Mouse (Mus musculus): ENCODE data around the gene Myo1b. TPM values are rescaled to one million over a fixed set of nuclear protein-coding genes. Genes with fewer than 3 reads are reported as not detected.
A peak's percentile ranks its signal among the peaks of the same experiment; 100 is the strongest.

Gene Myo1b
- polyA plus RNA-seq, 1 experiment from 2014 or later = 87.7 TPM

DNA sequence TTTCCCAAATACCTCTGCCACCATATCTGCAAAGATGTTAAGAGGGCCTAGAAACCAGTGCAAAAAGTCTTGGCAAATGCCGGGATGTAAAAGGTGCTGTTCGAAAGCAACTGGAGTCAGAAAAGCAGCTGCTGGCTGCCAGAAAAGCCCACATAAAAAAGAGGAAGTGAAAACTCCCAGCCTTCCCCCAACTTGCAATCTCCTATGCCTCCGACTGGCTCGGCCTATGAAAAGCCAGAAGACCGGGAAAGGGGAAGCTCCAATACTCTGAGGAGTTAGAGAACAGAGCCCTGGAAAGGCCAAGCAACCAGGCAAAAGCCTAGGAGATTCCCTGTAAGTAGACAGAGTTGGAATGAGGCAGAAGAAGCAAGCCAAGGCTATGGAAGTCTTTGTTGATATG is 14.7 kb upstream of the Myo1b start:
- Histone ChIP-seq H3K27ac (replicated peaks; ENCODE audit: low read depth, low read length) (no peak overlapping the region), H3K27me3 (replicated peaks; ENCODE audit: control insufficient read depth, insufficient read depth, low read length) (no peaks in the 10 kb centered on the region), H3K9me3 (ENCODE audit: control insufficient read depth, low read length) (no peaks in the 10 kb centered on the region), H3K4me1 (ENCODE audit: control insufficient read depth, insufficient read depth, low read length) (no peaks in the 10 kb centered on the region), H3K9ac (ENCODE audit: low read depth, low read length) (no peak overlapping the region), H3K36me3 (ENCODE audit: control insufficient read depth, insufficient read depth, low read length) (no peaks in the 10 kb centered on the region), H3K4me2 (ENCODE audit: low read depth, low read length) (no peak overlapping the region), H3K4me3 (ENCODE audit: low read depth, low read length) (no peak overlapping the region)
- peak; percentile 29 for DNase-seq (ENCODE audit: low spot score)
- 70% methylated on average over 5 of the region's 5 CpGs for WGBS
- ATAC-seq (ENCODE audit: low read depth) = no peak

DNA sequence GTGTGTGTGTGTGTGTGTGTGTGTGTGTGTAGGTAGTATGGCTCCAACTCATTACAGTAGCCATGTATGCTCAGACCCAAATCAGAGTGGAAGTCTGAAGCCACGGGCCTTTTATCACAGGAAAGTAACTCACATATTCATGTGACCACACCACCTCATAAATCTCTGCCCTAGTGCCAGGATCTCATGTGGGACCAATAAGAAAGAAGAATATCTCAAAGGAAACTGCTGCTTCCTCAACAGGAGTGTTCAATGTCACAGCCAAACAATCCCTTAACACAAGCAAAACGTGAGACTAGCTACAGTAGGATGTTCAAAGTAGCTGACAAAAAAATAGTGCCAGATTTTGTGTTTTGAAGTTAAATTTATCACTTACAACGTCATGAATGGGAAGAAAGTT is 13.7 kb upstream of the Myo1b start:
- Histone ChIP-seq H3K4me3 (ENCODE audit: low read depth, low read length) (no peak overlapping the region), H3K27me3 (replicated peaks; ENCODE audit: control insufficient read depth, insufficient read depth, low read length) (no peaks in the 10 kb centered on the region), H3K9ac (ENCODE audit: low read depth, low read length) (no peak overlapping the region), H3K4me1 (ENCODE audit: control insufficient read depth, insufficient read depth, low read length) (no peaks in the 10 kb centered on the region), H3K4me2 (ENCODE audit: low read depth, low read length) (no peak overlapping the region), H3K9me3 (ENCODE audit: control insufficient read depth, low read length) (no peaks in the 10 kb centered on the region), H3K27ac (replicated peaks; ENCODE audit: low read depth, low read length) (no peak overlapping the region), H3K36me3 (ENCODE audit: control insufficient read depth, insufficient read depth, low read length) (no peaks in the 10 kb centered on the region)
- no peak for DNase-seq (ENCODE audit: low spot score)
- 75% methylated on average over 3 of the region's 3 CpGs for WGBS
- no peak for ATAC-seq (ENCODE audit: low read depth)

DNA sequence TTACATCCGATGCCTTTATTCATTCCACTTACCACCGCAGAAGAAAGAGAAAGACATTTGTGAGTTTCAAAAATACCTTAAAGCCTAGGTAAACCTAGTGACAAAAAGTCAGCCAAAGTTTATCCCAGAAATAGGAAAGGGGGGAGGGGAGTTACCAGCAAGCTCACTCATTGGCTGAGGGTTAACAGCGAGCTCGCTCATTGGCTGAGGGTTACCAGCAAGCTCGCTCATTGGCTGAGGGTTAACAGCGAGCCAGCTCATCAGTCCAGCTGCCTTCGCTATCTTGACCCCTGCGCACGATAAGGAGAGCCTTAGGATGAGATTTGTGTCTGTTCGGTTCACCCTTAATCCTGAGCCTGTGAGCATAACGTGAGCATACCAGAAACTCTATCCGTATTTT is 6.9 kb upstream of the Myo1b start:
- Histone ChIP-seq H3K4me1 (ENCODE audit: control insufficient read depth, insufficient read depth, low read length) (peaks cover 7% of the 10 kb centered on the region; the same call in 1 of the 2 replicates), H3K4me3 (ENCODE audit: low read depth, low read length) (no peak overlapping the region), H3K27me3 (replicated peaks; ENCODE audit: control insufficient read depth, insufficient read depth, low read length) (no peaks in the 10 kb centered on the region), H3K9ac (ENCODE audit: low read depth, low read length) (no peak overlapping the region), H3K27ac (replicated peaks; ENCODE audit: low read depth, low read length) (no peak overlapping the region), H3K9me3 (ENCODE audit: control insufficient read depth, low read length) (no peaks in the 10 kb centered on the region), H3K4me2 (ENCODE audit: low read depth, low read length) (peak overlapping the region; percentile 38), H3K36me3 (ENCODE audit: control insufficient read depth, insufficient read depth, low read length) (no peaks in the 10 kb centered on the region)
- WGBS = 17% methylated on average over 12 of the region's 12 CpGs
- ATAC-seq (ENCODE audit: low read depth) (peak; percentile 82; the same call in 1 of the 2 replicates), DNase-seq (ENCODE audit: low spot score) (peak; percentile 66)

DNA sequence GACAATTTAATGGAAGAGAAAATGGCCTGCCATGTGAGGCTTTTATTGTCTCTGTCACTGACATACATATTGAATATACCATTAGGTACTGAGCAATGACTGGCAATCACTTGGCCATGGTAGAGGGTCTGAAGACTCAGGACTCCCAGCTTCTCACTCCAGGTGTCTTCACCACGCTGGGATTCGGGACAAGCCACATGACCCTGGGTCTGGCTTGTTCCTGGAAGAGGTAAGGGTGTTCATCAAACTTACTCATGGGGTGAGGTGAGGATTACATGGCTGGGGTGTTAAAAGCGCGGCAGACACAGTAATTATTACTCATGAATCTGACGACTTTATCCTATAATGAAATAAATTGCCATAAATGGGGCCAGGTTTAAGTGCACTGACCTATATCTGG is 405 bp upstream of the Myo1b start:
- H3K4me2 ChIP-seq (ENCODE audit: low read depth, low read length) = peak overlapping the region; percentile 71
- H3K9me3 ChIP-seq (ENCODE audit: control insufficient read depth, low read length) = no peaks in the 10 kb centered on the region
- H3K4me3 ChIP-seq (ENCODE audit: low read depth, low read length) = peak overlapping the region; percentile 87
- H3K4me1 ChIP-seq (ENCODE audit: control insufficient read depth, insufficient read depth, low read length) = peaks cover 22% of the 10 kb centered on the region
- WGBS = 54% methylated on average over 5 of the region's 5 CpGs
- no peak overlapping the region for H3K27ac ChIP-seq (replicated peaks; ENCODE audit: low read depth, low read length)
- no peaks in the 10 kb centered on the region for H3K36me3 ChIP-seq (ENCODE audit: control insufficient read depth, insufficient read depth, low read length)
- no peak for ATAC-seq (ENCODE audit: low read depth)
- DNase-seq (ENCODE audit: low spot score) = no peak
- no peaks in the 10 kb centered on the region for H3K27me3 ChIP-seq (replicated peaks; ENCODE audit: control insufficient read depth, insufficient read depth, low read length)
- H3K9ac ChIP-seq (ENCODE audit: low read depth, low read length) = no peak overlapping the region

DNA sequence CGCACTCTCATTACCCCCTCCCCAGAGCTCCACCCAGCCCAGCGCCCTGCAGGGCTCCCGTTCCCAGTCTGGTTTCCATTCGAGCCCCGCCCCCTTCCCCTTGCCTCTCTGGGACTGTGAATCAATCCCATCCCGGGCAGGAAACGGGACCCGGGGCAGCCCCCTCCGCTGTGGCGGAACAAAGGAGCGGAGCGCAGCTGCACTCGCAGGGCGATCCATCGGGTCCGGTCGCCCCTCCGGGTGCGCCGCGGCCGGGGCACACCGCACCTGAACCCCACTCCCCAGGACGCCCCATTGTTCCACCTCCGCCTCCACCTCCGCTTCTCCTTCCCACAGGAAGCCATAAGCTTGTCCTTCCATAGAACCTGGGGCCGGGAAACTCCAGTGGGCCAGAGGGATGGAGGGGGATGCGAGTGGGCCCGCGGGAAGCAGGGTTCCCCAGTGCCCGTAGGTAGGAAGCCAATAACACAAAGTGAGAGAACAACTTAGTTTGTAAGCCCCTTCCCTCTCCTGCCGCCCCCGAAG is 758 bp downstream of the Myo1b start:
- peak overlapping the region; percentile 87 for H3K4me3 ChIP-seq (ENCODE audit: low read depth, low read length)

DNA sequence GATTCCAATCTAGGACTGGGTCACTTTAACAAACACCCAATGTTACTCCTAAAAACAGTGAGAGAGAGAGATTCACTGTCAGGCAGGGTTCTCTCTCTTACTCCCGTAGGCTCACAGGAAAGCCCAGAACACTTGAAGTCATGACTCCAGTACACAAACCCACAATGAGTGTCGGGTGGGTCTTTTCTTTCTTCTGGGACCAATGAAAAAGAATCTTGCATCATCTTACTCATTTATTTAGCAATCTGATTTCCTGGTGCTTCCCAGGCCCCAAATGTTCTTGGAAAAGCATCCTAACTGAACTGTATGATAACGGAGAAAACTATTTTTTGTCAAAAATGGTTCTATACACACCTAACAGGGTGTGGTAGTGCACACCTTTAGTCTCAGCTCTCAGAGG is 1.8 kb downstream of the Myo1b start:
- DNase-seq (ENCODE audit: low spot score) (no peak), ATAC-seq (ENCODE audit: low read depth) (no peak)
- peak overlapping the region; percentile 87 for H3K4me3 ChIP-seq (ENCODE audit: low read depth, low read length)
- H3K27ac ChIP-seq (replicated peaks; ENCODE audit: low read depth, low read length) = 0 out of 2 replicates have a peak overlapping the region, but pooled peaks have one; percentile 24
- no peaks in the 10 kb centered on the region for H3K9me3 ChIP-seq (ENCODE audit: control insufficient read depth, low read length)
- peak overlapping the region; percentile 71 for H3K4me2 ChIP-seq (ENCODE audit: low read depth, low read length)
- no peaks in the 10 kb centered on the region for H3K36me3 ChIP-seq (ENCODE audit: control insufficient read depth, insufficient read depth, low read length)
- peaks cover 31% of the 10 kb centered on the region for H3K4me1 ChIP-seq (ENCODE audit: control insufficient read depth, insufficient read depth, low read length)
- no peaks in the 10 kb centered on the region for H3K27me3 ChIP-seq (replicated peaks; ENCODE audit: control insufficient read depth, insufficient read depth, low read length)
- 75% methylated on average over 3 of the region's 3 CpGs for WGBS
- H3K9ac ChIP-seq (ENCODE audit: low read depth, low read length) = no peak overlapping the region

More for the DNA sequence above, 758 bp downstream of the Myo1b start:
- Histone ChIP-seq H3K36me3 (ENCODE audit: control insufficient read depth, insufficient read depth, low read length) (no peaks in the 10 kb centered on the region), H3K27me3 (replicated peaks; ENCODE audit: control insufficient read depth, insufficient read depth, low read length) (no peaks in the 10 kb centered on the region), H3K4me2 (ENCODE audit: low read depth, low read length) (peak overlapping the region; percentile 71), H3K9me3 (ENCODE audit: control insufficient read depth, low read length) (no peaks in the 10 kb centered on the region), H3K27ac (replicated peaks; ENCODE audit: low read depth, low read length) (peak overlapping the region; percentile 96), H3K9ac (ENCODE audit: low read depth, low read length) (peak overlapping the region; percentile 95), H3K4me1 (ENCODE audit: control insufficient read depth, insufficient read depth, low read length) (peaks cover 23% of the 10 kb centered on the region)
- 0% methylated on average over 28 of the region's 33 CpGs for WGBS
- peak; percentile 93 for DNase-seq (ENCODE audit: low spot score)
- ATAC-seq (ENCODE audit: low read depth) = peak; percentile 91

DNA sequence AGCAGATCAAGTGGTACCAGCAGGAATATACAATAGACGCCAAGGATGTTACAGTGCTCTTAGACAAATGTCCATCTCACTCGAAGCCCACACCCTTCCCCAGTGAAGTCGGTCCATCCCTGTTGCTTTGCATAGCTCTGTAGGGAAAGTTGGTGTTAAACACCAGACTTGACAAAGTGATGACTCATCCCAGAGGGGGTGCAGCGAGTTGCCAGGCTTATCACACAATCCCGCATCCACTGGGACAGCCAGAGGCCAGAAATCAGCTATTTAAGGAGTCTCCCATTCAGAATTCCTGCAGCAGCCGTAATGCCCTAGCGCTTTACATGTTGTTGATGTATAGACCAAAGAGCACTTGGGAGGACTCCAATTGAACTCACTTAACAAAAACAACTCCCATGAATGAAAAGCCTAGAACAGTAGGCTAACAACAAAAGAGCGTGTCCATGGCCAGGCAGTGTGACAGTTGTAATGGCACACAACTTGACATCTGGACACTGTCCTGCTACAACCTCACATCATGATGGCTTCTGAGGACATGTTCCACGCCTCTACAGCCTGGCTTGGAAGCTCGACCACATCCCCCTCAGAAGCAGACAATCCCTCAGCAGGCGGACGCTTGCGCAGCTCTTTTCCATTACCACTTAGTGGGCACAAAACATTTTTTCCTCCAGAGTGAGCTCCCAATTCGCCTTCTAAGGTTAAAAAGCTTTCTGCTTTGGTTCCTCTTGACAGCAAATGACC is 2.6 kb downstream of the Myo1b start:
- H3K36me3 ChIP-seq (ENCODE audit: control insufficient read depth, insufficient read depth, low read length) = no peaks in the 10 kb centered on the region
- no peak overlapping the region for H3K27ac ChIP-seq (replicated peaks; ENCODE audit: low read depth, low read length)
- no peak overlapping the region for H3K4me3 ChIP-seq (ENCODE audit: low read depth, low read length)
- ATAC-seq (ENCODE audit: low read depth) (no peak), DNase-seq (ENCODE audit: low spot score) (no peak)
- H3K9me3 ChIP-seq (ENCODE audit: control insufficient read depth, low read length) = no peaks in the 10 kb centered on the region
- no peak overlapping the region for H3K9ac ChIP-seq (ENCODE audit: low read depth, low read length)
- WGBS = 70% methylated on average over 14 of the region's 14 CpGs
- peaks cover 31% of the 10 kb centered on the region for H3K4me1 ChIP-seq (ENCODE audit: control insufficient read depth, insufficient read depth, low read length)
- no peaks in the 10 kb centered on the region for H3K27me3 ChIP-seq (replicated peaks; ENCODE audit: control insufficient read depth, insufficient read depth, low read length)
- peak overlapping the region; percentile 71; the same call in 1 of the 2 replicates for H3K4me2 ChIP-seq (ENCODE audit: low read depth, low read length)

DNA sequence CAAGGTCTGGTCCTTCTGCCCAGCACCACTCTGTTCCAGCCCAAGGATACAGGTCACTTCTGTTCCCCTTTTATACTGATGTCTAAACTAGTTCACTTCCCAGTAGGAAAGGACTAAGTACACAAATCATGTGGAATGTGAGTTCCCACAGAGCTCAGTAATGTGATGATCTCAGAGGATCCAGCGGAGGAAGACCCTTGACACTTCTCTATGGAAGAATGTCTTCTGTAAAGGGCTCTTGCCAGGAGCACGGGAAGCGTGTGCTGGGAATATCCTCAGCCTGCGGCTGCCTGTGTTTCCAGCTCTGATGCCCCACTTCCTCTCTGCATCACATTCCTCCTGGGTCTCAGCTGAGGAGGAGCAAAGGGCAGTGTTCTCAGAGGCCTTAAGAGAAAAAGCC is 4.5 kb downstream of the Myo1b start:
- H3K9ac ChIP-seq (ENCODE audit: low read depth, low read length) = no peak overlapping the region
- 36% methylated on average over 4 of the region's 4 CpGs for WGBS
- H3K4me1 ChIP-seq (ENCODE audit: control insufficient read depth, insufficient read depth, low read length) = peaks cover 44% of the 10 kb centered on the region
- H3K27me3 ChIP-seq (replicated peaks; ENCODE audit: control insufficient read depth, insufficient read depth, low read length) = no peaks in the 10 kb centered on the region
- H3K27ac ChIP-seq (replicated peaks; ENCODE audit: low read depth, low read length) = no peak overlapping the region
- H3K4me2 ChIP-seq (ENCODE audit: low read depth, low read length) = no peak overlapping the region
- H3K4me3 ChIP-seq (ENCODE audit: low read depth, low read length) = no peak overlapping the region
- no peaks in the 10 kb centered on the region for H3K9me3 ChIP-seq (ENCODE audit: control insufficient read depth, low read length)
- peak; percentile 53 for DNase-seq (ENCODE audit: low spot score)
- no peaks in the 10 kb centered on the region for H3K36me3 ChIP-seq (ENCODE audit: control insufficient read depth, insufficient read depth, low read length)
- ATAC-seq (ENCODE audit: low read depth) = no peak

DNA sequence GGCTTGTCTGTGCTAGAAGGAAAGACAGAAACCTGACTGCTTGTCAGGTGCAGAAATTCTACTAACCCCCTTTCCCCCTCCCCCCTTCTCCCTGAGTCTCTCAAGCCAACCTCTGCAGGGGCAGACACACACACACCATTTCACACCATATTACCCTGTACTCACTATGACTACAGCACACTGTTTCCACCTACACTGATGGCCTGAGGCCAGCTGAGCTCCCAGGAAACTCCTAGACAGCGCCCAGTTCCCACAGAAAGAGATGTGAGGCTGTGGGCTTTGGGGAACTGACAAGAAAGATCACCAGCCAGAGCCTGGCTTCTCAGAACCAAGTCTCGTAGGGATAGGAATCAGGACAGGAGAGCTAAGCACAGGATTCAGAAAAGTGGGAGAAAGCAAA is 6.7 kb downstream of the Myo1b start:
- Histone ChIP-seq H3K4me3 (ENCODE audit: low read depth, low read length) (no peak overlapping the region), H3K27me3 (replicated peaks; ENCODE audit: control insufficient read depth, insufficient read depth, low read length) (no peaks in the 10 kb centered on the region), H3K4me2 (ENCODE audit: low read depth, low read length) (no peak overlapping the region), H3K27ac (replicated peaks; ENCODE audit: low read depth, low read length) (no peak overlapping the region), H3K36me3 (ENCODE audit: control insufficient read depth, insufficient read depth, low read length) (no peaks in the 10 kb centered on the region), H3K9ac (ENCODE audit: low read depth, low read length) (no peak overlapping the region), H3K9me3 (ENCODE audit: control insufficient read depth, low read length) (no peaks in the 10 kb centered on the region), H3K4me1 (ENCODE audit: control insufficient read depth, insufficient read depth, low read length) (peaks cover 47% of the 10 kb centered on the region)
- 73% methylated on average over 2 of the region's 2 CpGs for WGBS
- DNase-seq (ENCODE audit: low spot score) = no peak
- ATAC-seq (ENCODE audit: low read depth) = no peak
